Mouse (Mus musculus): ENCODE data around the gene Elmsan1.

Gene Elmsan1

GRCm38 (mm10) chr12:84215758-84216440 lies 2.8 kb downstream of the Elmsan1 start:
- no peak for DNase-seq (ENCODE audit: low spot score)

GRCm38 (mm10) chr12:84214495-84215175 lies 4.0 kb downstream of the Elmsan1 start:
- no peak for DNase-seq (ENCODE audit: low spot score)

- DNase-seq (ENCODE audit: low spot score), result no peak
Observed at GRCm38 (mm10) chr12:84212297-84212696, 6.4 kb downstream of the Elmsan1 start.

- DNase-seq (ENCODE audit: low spot score), result no peak
Observed at GRCm38 (mm10) chr12:84211021-84211538, 7.6 kb downstream of the Elmsan1 start.

- no peak for DNase-seq (ENCODE audit: low spot score)
Observed at GRCm38 (mm10) chr12:84210288-84210687, 8.4 kb downstream of the Elmsan1 start.

GRCm38 (mm10) chr12:84209093-84209492 lies 9.6 kb downstream of the Elmsan1 start:
- no peak for DNase-seq (ENCODE audit: low spot score)

- no peak for DNase-seq (ENCODE audit: low spot score)
Observed at GRCm38 (mm10) chr12:84207209-84207817, 11.4 kb downstream of the Elmsan1 start.

- DNase-seq (ENCODE audit: low spot score), result no peak
Observed at GRCm38 (mm10) chr12:84206525-84206924, 12.2 kb downstream of the Elmsan1 start.

GRCm38 (mm10) chr12:84205659-84206185 lies 13.0 kb downstream of the Elmsan1 start:
- DNase-seq (ENCODE audit: low spot score), result no peak

- DNase-seq (ENCODE audit: low spot score), result no peak
Observed at GRCm38 (mm10) chr12:84204662-84205061, 14.0 kb downstream of the Elmsan1 start.

GRCm38 (mm10) chr12:84203778-84204216 lies 14.9 kb downstream of the Elmsan1 start:
- DNase-seq (ENCODE audit: low spot score), result no peak

- DNase-seq (ENCODE audit: low spot score), result no peak
Observed at GRCm38 (mm10) chr12:84203170-84203777, 15.4 kb downstream of the Elmsan1 start.

GRCm38 (mm10) chr12:84202561-84202960 lies 16.1 kb downstream of the Elmsan1 start:
- DNase-seq (ENCODE audit: low spot score), result no peak

- no peak for DNase-seq (ENCODE audit: low spot score)
Observed at GRCm38 (mm10) chr12:84201686-84202484, 16.8 kb downstream of the Elmsan1 start.

GRCm38 (mm10) chr12:84201222-84201621 lies 17.5 kb downstream of the Elmsan1 start:
- DNase-seq (ENCODE audit: low spot score), result no peak

GRCm38 (mm10) chr12:84198880-84199279 lies 19.8 kb downstream of the Elmsan1 start:
- no peak for DNase-seq (ENCODE audit: low spot score)

GRCm38 (mm10) chr12:84198076-84198679 lies 20.5 kb downstream of the Elmsan1 start:
- no peak for DNase-seq (ENCODE audit: low spot score)

GRCm38 (mm10) chr12:84195195-84195594 lies 23.5 kb downstream of the Elmsan1 start:
- DNase-seq (ENCODE audit: low spot score), result no peak

- DNase-seq (ENCODE audit: low spot score), result no peak
Observed at GRCm38 (mm10) chr12:84194400-84195109, 24.1 kb downstream of the Elmsan1 start.
